In the genomic region with DNA sequence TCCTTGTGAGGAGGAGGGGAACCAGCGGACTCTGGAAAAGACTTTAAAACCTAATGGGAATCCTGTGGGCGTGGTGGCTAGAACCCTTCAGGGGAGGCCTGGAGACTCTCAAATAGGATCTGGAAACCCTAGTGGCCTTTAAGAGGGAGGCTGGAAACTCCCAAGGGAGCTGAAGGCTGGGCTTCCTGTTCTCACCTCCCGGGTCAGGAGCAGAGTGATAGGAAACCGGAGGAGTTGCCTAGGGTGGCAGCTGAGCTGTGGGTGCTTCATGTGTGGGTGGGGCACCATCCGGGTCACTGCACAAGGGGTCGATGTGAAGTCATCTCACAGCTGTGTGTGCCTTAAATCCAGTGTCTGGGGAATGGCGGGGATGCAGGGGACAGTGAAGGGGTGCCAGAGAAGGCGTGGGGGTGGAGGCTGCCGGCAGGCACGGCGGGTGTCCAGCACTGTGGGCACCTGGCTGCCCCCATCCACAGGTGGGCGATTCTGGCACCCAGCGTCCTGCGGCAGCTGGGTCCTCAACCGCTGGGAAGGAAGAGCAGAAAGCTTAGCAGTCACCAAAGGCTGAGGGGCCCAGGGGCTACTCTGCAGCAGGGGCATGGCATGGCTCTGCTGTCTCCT, we compare ENCODE assay signal across 8 mouse cellular contexts. TPM values are rescaled to one million over a fixed set of nuclear protein-coding genes. Genes with fewer than 3 reads are reported as not detected.
DNase-seq lines count a peak whose midpoint lies in the region; ATAC-seq and TF ChIP-seq lines count a peak whose summit lies in the region.

No protein-coding gene starts in this region.

- no peak for ATAC-seq in midbrain, embryonic 15.5 days (replicated peaks)
- ATAC-seq in embryonic facial prominence, embryonic 15.5 days (ENCODE audit: insufficient number of reproducible peaks, low FRiP score, low TSS enrichment, low read depth): no peak
- ATAC-seq in kidney, embryonic 14.5 days (ENCODE audit: low FRiP score, low TSS enrichment): peak; percentile 50
- no peak for ATAC-seq in stomach, embryonic 14.5 days (ENCODE audit: insufficient number of reproducible peaks, insufficient read depth, low FRiP score, low read depth)
- ATAC-seq in midbrain, embryonic 16.5 days: no peak

- peaks cover 27% of the 10 kb centered on the region for H3K4me1 ChIP-seq in midbrain, embryonic 10.5 days
- no peaks in the 10 kb centered on the region for H3K4me1 ChIP-seq in midbrain, embryonic 15.5 days
- peaks cover 39% of the 10 kb centered on the region for H3K4me1 ChIP-seq in embryonic facial prominence, embryonic 15.5 days
- peaks cover 44% of the 10 kb centered on the region for H3K4me1 ChIP-seq in kidney, embryonic 14.5 days (ENCODE audit: control insufficient read depth, insufficient read depth, low read length)
- peaks cover 20% of the 10 kb centered on the region for H3K4me1 ChIP-seq in stomach, embryonic 14.5 days (ENCODE audit: control insufficient read depth, insufficient read depth, low read length)
- H3K4me1 ChIP-seq in midbrain, embryonic 16.5 days (ENCODE audit: control insufficient read depth, insufficient read depth, low read length): no peaks in the 10 kb centered on the region; the same call in 1 of the 2 replicates

- no peak overlapping the region for H3K4me2 ChIP-seq in midbrain, embryonic 15.5 days
- no peak overlapping the region for H3K4me2 ChIP-seq in embryonic facial prominence, embryonic 15.5 days (replicated peaks)
- no peak overlapping the region for H3K4me2 ChIP-seq in kidney, embryonic 14.5 days (replicated peaks; ENCODE audit: low read depth, low read length)
- no peak overlapping the region for H3K4me2 ChIP-seq in stomach, embryonic 14.5 days (replicated peaks; ENCODE audit: low read depth, low read length)
- H3K4me2 ChIP-seq in midbrain, embryonic 16.5 days (ENCODE audit: low read length): no peak overlapping the region

- H3K36me3 ChIP-seq in midbrain, embryonic 10.5 days: peaks cover 21% of the 10 kb centered on the region
- no peaks in the 10 kb centered on the region; the same call in 1 of the 2 replicates for H3K36me3 ChIP-seq in midbrain, embryonic 15.5 days (replicated peaks)
- H3K36me3 ChIP-seq in embryonic facial prominence, embryonic 15.5 days: peaks cover 16% of the 10 kb centered on the region; the same call in 1 of the 2 replicates
- peaks cover 10% of the 10 kb centered on the region; the same call in 1 of the 2 replicates for H3K36me3 ChIP-seq in kidney, embryonic 14.5 days (ENCODE audit: control insufficient read depth, insufficient read depth, low read length)
- H3K36me3 ChIP-seq in stomach, embryonic 14.5 days (ENCODE audit: control insufficient read depth, insufficient read depth, low read length): peaks cover 7% of the 10 kb centered on the region
- H3K36me3 ChIP-seq in midbrain, embryonic 16.5 days (ENCODE audit: control insufficient read depth, insufficient read depth, low read length): no peaks in the 10 kb centered on the region

- no peak overlapping the region for H3K9ac ChIP-seq in midbrain, embryonic 15.5 days
- no peak overlapping the region for H3K9ac ChIP-seq in embryonic facial prominence, embryonic 15.5 days
- no peak overlapping the region for H3K9ac ChIP-seq in kidney, embryonic 14.5 days (ENCODE audit: low read depth, low read length)
- H3K9ac ChIP-seq in stomach, embryonic 14.5 days (replicated peaks; ENCODE audit: low read depth, low read length): no peak overlapping the region
- no peak overlapping the region for H3K9ac ChIP-seq in midbrain, embryonic 16.5 days (ENCODE audit: low read depth, low read length)

- H3K27ac ChIP-seq in midbrain, embryonic 10.5 days (replicated peaks): peak overlapping the region; percentile 50
- no peak overlapping the region for H3K27ac ChIP-seq in midbrain, embryonic 15.5 days
- H3K27ac ChIP-seq in embryonic facial prominence, embryonic 15.5 days (replicated peaks): 0 out of 2 replicates have a peak overlapping the region, but pooled peaks have one; percentile 48
- H3K27ac ChIP-seq in kidney, embryonic 14.5 days (ENCODE audit: low read depth, low read length): peak overlapping the region; percentile 84
- peak overlapping the region; percentile 29; the same call in 1 of the 2 replicates for H3K27ac ChIP-seq in stomach, embryonic 14.5 days (ENCODE audit: low read length)
- no peak overlapping the region for H3K27ac ChIP-seq in left cerebral cortex, adult 2 months
- H3K27ac ChIP-seq in midbrain, embryonic 16.5 days (ENCODE audit: low read length): no peak overlapping the region

- no peaks in the 10 kb centered on the region for H3K9me3 ChIP-seq in midbrain, embryonic 10.5 days (replicated peaks)
- H3K9me3 ChIP-seq in midbrain, embryonic 15.5 days: no peaks in the 10 kb centered on the region
- no peaks in the 10 kb centered on the region for H3K9me3 ChIP-seq in embryonic facial prominence, embryonic 15.5 days (replicated peaks)
- no peaks in the 10 kb centered on the region for H3K9me3 ChIP-seq in kidney, embryonic 14.5 days (ENCODE audit: control insufficient read depth, low read length)
- no peaks in the 10 kb centered on the region for H3K9me3 ChIP-seq in stomach, embryonic 14.5 days (ENCODE audit: control insufficient read depth, low read depth, low read length)
- H3K9me3 ChIP-seq in midbrain, embryonic 16.5 days (replicated peaks; ENCODE audit: control insufficient read depth, low read length, poor library complexity, severe bottlenecking): no peaks in the 10 kb centered on the region

- H3K4me3 ChIP-seq in midbrain, embryonic 10.5 days: peak overlapping the region; percentile 21; the same call in 1 of the 2 replicates
- no peak overlapping the region for H3K4me3 ChIP-seq in midbrain, embryonic 15.5 days
- H3K4me3 ChIP-seq in embryonic facial prominence, embryonic 15.5 days (replicated peaks): no peak overlapping the region
- no peak overlapping the region for H3K4me3 ChIP-seq in kidney, embryonic 14.5 days (ENCODE audit: low read length)
- H3K4me3 ChIP-seq in stomach, embryonic 14.5 days (ENCODE audit: low read depth, low read length): no peak overlapping the region
- H3K4me3 ChIP-seq in left cerebral cortex, adult 2 months: no peak overlapping the region
- H3K4me3 ChIP-seq in midbrain, embryonic 16.5 days (ENCODE audit: low read depth, low read length): no peak overlapping the region

- intact Hi-C loops in left cerebral cortex, adult 2 months (cut with DNase I): no loop called here

- DNase-seq in midbrain, embryonic 10.5 days (ENCODE audit: low spot score): no peak
- DNase-seq in left cerebral cortex, adult 2 months (ENCODE audit: extremely low spot score in 1 of 2, low spot score in 2 of 2): no peak
- DNase-seq in thymus, postnatal 25 days: no peak

- no peaks in the 10 kb centered on the region; the same call in 1 of the 2 replicates for H3K27me3 ChIP-seq in midbrain, embryonic 10.5 days (ENCODE audit: low read depth, poor library complexity, severe bottlenecking)
- H3K27me3 ChIP-seq in midbrain, embryonic 15.5 days (replicated peaks): 0 out of 2 replicates have a peak, but pooled peaks cover 3% of the 10 kb centered on the region
- no peaks in the 10 kb centered on the region for H3K27me3 ChIP-seq in embryonic facial prominence, embryonic 15.5 days
- no peaks in the 10 kb centered on the region for H3K27me3 ChIP-seq in kidney, embryonic 14.5 days (ENCODE audit: control insufficient read depth, insufficient read depth, low read length)
- H3K27me3 ChIP-seq in stomach, embryonic 14.5 days (ENCODE audit: control insufficient read depth, insufficient read depth, low read length): no peaks in the 10 kb centered on the region
- H3K27me3 ChIP-seq in midbrain, embryonic 16.5 days (ENCODE audit: control insufficient read depth, insufficient read depth, low read depth, low read length): no peaks in the 10 kb centered on the region

- no peak for TF ChIP-seq CTCF in left cerebral cortex, adult 2 months (IDR thresholded peaks at IDR 0.05)

- 20% methylated on average over 15 of the region's 15 CpGs for WGBS in midbrain, embryonic 10.5 days
- 24% methylated on average over 15 of the region's 15 CpGs for WGBS in midbrain, embryonic 15.5 days
- 23% methylated on average over 15 of the region's 15 CpGs for WGBS in embryonic facial prominence, embryonic 15.5 days
- 8% methylated on average over 15 of the region's 15 CpGs for WGBS in kidney, embryonic 14.5 days
- 18% methylated on average over 15 of the region's 15 CpGs for WGBS in stomach, embryonic 14.5 days
- 26% methylated on average over 15 of the region's 15 CpGs for WGBS in midbrain, embryonic 16.5 days

RNA-seq across cellular contexts. Expression of a gene that starts 10.1 kb away (rescaled TPM):
- 20.0 and 21.8 TPM in 2 replicates for polyA plus RNA-seq in midbrain, embryonic 10.5 days (2016; fragmentation: Nextera tagmentation; extraction: Ambion mirVana)
- 12.0 and 13.9 TPM in 2 replicates for polyA plus RNA-seq in midbrain, embryonic 15.5 days (2015; fragmentation: Nextera tagmentation; extraction: Ambion mirVana)
- polyA plus RNA-seq in embryonic facial prominence, embryonic 15.5 days (2015; fragmentation: Nextera tagmentation; extraction: Ambion mirVana): 15.9 and 17.3 TPM in 2 replicates
- 6.6 and 8.4 TPM in 2 replicates for polyA plus RNA-seq in kidney, embryonic 14.5 days (2014; fragmentation: Nextera tagmentation; extraction: Ambion mirVana)
- 7.1 and 7.2 TPM in 2 replicates for polyA plus RNA-seq in stomach, embryonic 14.5 days (2014; fragmentation: Nextera tagmentation; extraction: Ambion mirVana)
- total RNA-seq in left cerebral cortex, adult 2 months (2021): 10 to 100 TPM; 33.0 to 37.4 TPM
- 11.8 and 12.5 TPM in 2 replicates for polyA plus RNA-seq in midbrain, embryonic 16.5 days (2015; fragmentation: Nextera tagmentation; extraction: Ambion mirVana)

RNA-seq across cellular contexts. Expression of a gene that starts 12.2 kb away (rescaled TPM):
- 3.0 and 3.4 TPM in 2 replicates for polyA plus RNA-seq in midbrain, embryonic 10.5 days (2016; fragmentation: Nextera tagmentation; extraction: Ambion mirVana)
- polyA plus RNA-seq in midbrain, embryonic 15.5 days (2015; fragmentation: Nextera tagmentation; extraction: Ambion mirVana): 9.6 and 10.9 TPM in 2 replicates
- 3.0 and 3.7 TPM in 2 replicates for polyA plus RNA-seq in embryonic facial prominence, embryonic 15.5 days (2015; fragmentation: Nextera tagmentation; extraction: Ambion mirVana)
- polyA plus RNA-seq in kidney, embryonic 14.5 days (2014; fragmentation: Nextera tagmentation; extraction: Ambion mirVana): 2.9 and 3.4 TPM in 2 replicates
- polyA plus RNA-seq in stomach, embryonic 14.5 days (2014; fragmentation: Nextera tagmentation; extraction: Ambion mirVana): 2.3 TPM in 2 replicates
- 10 to 100 TPM; 62.5 to 64.0 TPM for total RNA-seq in left cerebral cortex, adult 2 months (2021)
- polyA plus RNA-seq in midbrain, embryonic 16.5 days (2015; fragmentation: Nextera tagmentation; extraction: Ambion mirVana): 4.0 and 5.9 TPM in 2 replicates

RNA-seq across cellular contexts. Expression of a gene that starts 13.6 kb away (rescaled TPM):
- 39.4 and 45.2 TPM in 2 replicates for polyA plus RNA-seq in midbrain, embryonic 10.5 days (2016; fragmentation: Nextera tagmentation; extraction: Ambion mirVana)
- polyA plus RNA-seq in midbrain, embryonic 15.5 days (2015; fragmentation: Nextera tagmentation; extraction: Ambion mirVana): 5.2 and 5.6 TPM in 2 replicates
- polyA plus RNA-seq in embryonic facial prominence, embryonic 15.5 days (2015; fragmentation: Nextera tagmentation; extraction: Ambion mirVana): 61.4 and 62.8 TPM in 2 replicates
- polyA plus RNA-seq in kidney, embryonic 14.5 days (2014; fragmentation: Nextera tagmentation; extraction: Ambion mirVana): 117 and 123 TPM in 2 replicates
- 67.1 and 67.5 TPM in 2 replicates for polyA plus RNA-seq in stomach, embryonic 14.5 days (2014; fragmentation: Nextera tagmentation; extraction: Ambion mirVana)
- total RNA-seq in left cerebral cortex, adult 2 months (2021): 1 to 10 TPM; 8.5 to 9.1 TPM
- polyA plus RNA-seq in midbrain, embryonic 16.5 days (2015; fragmentation: Nextera tagmentation; extraction: Ambion mirVana): 5.7 and 6.5 TPM in 2 replicates

RNA-seq across cellular contexts. Expression of a gene that starts 27.5 kb away (rescaled TPM):
- 0.14 and 0.28 TPM in 2 replicates for polyA plus RNA-seq in midbrain, embryonic 10.5 days (2016; fragmentation: Nextera tagmentation; extraction: Ambion mirVana)
- 0.09 and 0.15 TPM in 2 replicates for polyA plus RNA-seq in midbrain, embryonic 15.5 days (2015; fragmentation: Nextera tagmentation; extraction: Ambion mirVana)
- polyA plus RNA-seq in embryonic facial prominence, embryonic 15.5 days (2015; fragmentation: Nextera tagmentation; extraction: Ambion mirVana): 2.4 and 3.0 TPM in 2 replicates
- polyA plus RNA-seq in kidney, embryonic 14.5 days (2014; fragmentation: Nextera tagmentation; extraction: Ambion mirVana): 0.27 and 0.34 TPM in 2 replicates
- 0.41 and 0.58 TPM in 2 replicates for polyA plus RNA-seq in stomach, embryonic 14.5 days (2014; fragmentation: Nextera tagmentation; extraction: Ambion mirVana)
- total RNA-seq in left cerebral cortex, adult 2 months (2021): not detected
- 0.11 TPM in 1 of 2 replicates, not detected in the other for polyA plus RNA-seq in midbrain, embryonic 16.5 days (2015; fragmentation: Nextera tagmentation; extraction: Ambion mirVana)

RNA-seq across cellular contexts. Expression of a gene that starts 29.0 kb away (rescaled TPM):
- polyA plus RNA-seq in midbrain, embryonic 10.5 days (2016; fragmentation: Nextera tagmentation; extraction: Ambion mirVana): 131 and 141 TPM in 2 replicates
- 240 and 242 TPM in 2 replicates for polyA plus RNA-seq in midbrain, embryonic 15.5 days (2015; fragmentation: Nextera tagmentation; extraction: Ambion mirVana)
- 105 and 112 TPM in 2 replicates for polyA plus RNA-seq in embryonic facial prominence, embryonic 15.5 days (2015; fragmentation: Nextera tagmentation; extraction: Ambion mirVana)
- polyA plus RNA-seq in kidney, embryonic 14.5 days (2014; fragmentation: Nextera tagmentation; extraction: Ambion mirVana): 106 and 113 TPM in 2 replicates
- 94.8 and 98.9 TPM in 2 replicates for polyA plus RNA-seq in stomach, embryonic 14.5 days (2014; fragmentation: Nextera tagmentation; extraction: Ambion mirVana)
- total RNA-seq in left cerebral cortex, adult 2 months (2021): 10 to 100 TPM; 75.0 to 87.0 TPM
- 224 and 231 TPM in 2 replicates for polyA plus RNA-seq in midbrain, embryonic 16.5 days (2015; fragmentation: Nextera tagmentation; extraction: Ambion mirVana)

Comparison
In these comparisons a context has a peak if more than half of its experiments do, and no peak if none do; other contexts are left out.
1. H3K27ac ChIP-seq: peak in midbrain, embryonic 10.5 days (single experiment), embryonic facial prominence, embryonic 15.5 days (single experiment), kidney, embryonic 14.5 days (single experiment) and stomach, embryonic 14.5 days (single experiment); none in midbrain, embryonic 15.5 days (single experiment), left cerebral cortex, adult 2 months (single experiment) and midbrain, embryonic 16.5 days (single experiment).